Mouse (Mus musculus) T-helper 17 cell (primary cell): ENCODE measurements at regions not wholly inside any gene's neighbourhood (a gene's known extent, or its start where the extent isn't known, plus 50 kb on each side); places are given as distances from the start of the nearest gene placed in this dataset.

Experiments
- in situ Hi-C, 2 experiments: fragments of 300-600 bp; cut with MboI, MseI; formaldehyde crosslinking; loops; 1 replicate in 1 of 2; 2 replicates in 1 of 2; pipeline ENCODE4 v1.15.1; 2025; ENCODE audit warnings: high pct_unique_total_duplicates in 2 of 2

DNA sequence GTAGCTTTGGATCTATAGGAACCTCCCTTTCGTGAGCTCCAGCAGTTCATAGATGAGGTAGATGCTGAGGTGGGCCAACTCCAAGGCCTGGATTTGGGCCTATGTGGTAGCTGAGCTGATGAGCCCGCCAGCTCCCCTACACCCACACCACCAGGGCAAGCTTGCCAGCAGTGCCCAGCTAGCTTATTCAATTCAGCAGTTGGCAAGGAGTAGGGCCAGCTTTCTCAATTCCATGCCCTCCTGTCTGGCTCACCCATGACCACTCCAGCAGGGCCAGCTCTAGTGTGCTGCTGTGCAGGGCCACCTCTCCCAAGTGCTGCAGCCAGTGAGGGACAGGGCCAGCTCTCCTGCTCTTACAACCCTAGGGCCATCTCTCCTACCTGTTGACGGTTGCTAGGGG lies 97.1 kb upstream of the Tbc1d2b start:
- in situ Hi-C loops: loop anchor here in 1 of 2 experiments (10.0 kb wide), 1 partner anchor 207 kb away; no protein-coding TSS in a partner anchor

DNA sequence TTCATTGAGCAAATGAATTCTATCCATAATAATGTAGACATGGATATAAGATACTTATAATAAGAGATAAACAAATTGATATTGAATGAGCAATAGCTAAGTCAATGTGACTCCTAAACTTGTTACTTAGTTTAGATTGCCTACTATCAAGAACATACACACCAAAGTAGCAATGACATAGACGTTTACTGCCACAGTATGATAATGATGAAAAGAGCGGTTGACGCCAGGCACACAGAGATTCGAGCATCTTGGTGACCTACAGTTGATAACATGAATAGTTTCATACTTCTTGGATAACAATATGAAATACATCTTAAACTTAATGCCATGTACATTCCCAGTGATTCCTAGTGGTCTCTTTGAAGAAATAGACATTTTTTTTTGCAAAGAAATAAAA lies 55.9 kb upstream of the Tbc1d2b start:
- in situ Hi-C loops: no loop called here
